Mouse (Mus musculus): ENCODE data around the gene 4933427D14Rik. TPM values are rescaled to one million over a fixed set of nuclear protein-coding genes. Genes with fewer than 3 reads are reported as not detected.

Gene 4933427D14Rik
- polyA plus RNA-seq, 1 experiment from 2014 or later = 26.2 TPM

GRCm38 (mm10) chr11:72120354-72120753, 86.9 kb downstream of the 4933427D14Rik start:
- no peak overlapping the region for H3K27ac ChIP-seq
- ATAC-seq = no peak
- H3K4me1 ChIP-seq = no peaks in the 10 kb centered on the region; the same call in 1 of the 2 replicates
- no peaks in the 10 kb centered on the region for H3K36me3 ChIP-seq (ENCODE audit: poor library complexity, severe bottlenecking)
- H3K9ac ChIP-seq = no peak overlapping the region
- 0 out of 2 replicates have a peak, but pooled peaks cover under 1% of the 10 kb centered on the region for H3K27me3 ChIP-seq
- no peaks in the 10 kb centered on the region for H3K9me3 ChIP-seq (replicated peaks)
- no peak overlapping the region for H3K4me3 ChIP-seq
- no peak overlapping the region for H3K4me2 ChIP-seq
- 93% methylated on average over 6 of the region's 6 CpGs for WGBS

- Histone ChIP-seq H3K27me3 (no peaks in the 10 kb centered on the region), H3K4me3 (no peak overlapping the region), H3K9ac (no peak overlapping the region), H3K9me3 (replicated peaks) (no peaks in the 10 kb centered on the region), H3K27ac (no peak overlapping the region), H3K36me3 (ENCODE audit: poor library complexity, severe bottlenecking) (no peaks in the 10 kb centered on the region), H3K4me2 (no peak overlapping the region), H3K4me1 (no peaks in the 10 kb centered on the region; the same call in 1 of the 2 replicates)
- WGBS = 85% methylated on average over 3 of the region's 3 CpGs
- ATAC-seq = no peak
Observed at GRCm38 (mm10) chr11:72118630-72119029, 88.6 kb downstream of the 4933427D14Rik start.

- no peak overlapping the region for H3K4me2 ChIP-seq
- no peaks in the 10 kb centered on the region for H3K9me3 ChIP-seq (replicated peaks)
- WGBS = 69% methylated on average over 4 of the region's 4 CpGs
- peaks cover 2% of the 10 kb centered on the region for H3K4me1 ChIP-seq
- H3K27me3 ChIP-seq = no peaks in the 10 kb centered on the region
- H3K36me3 ChIP-seq (ENCODE audit: poor library complexity, severe bottlenecking) = no peaks in the 10 kb centered on the region
- no peak overlapping the region for H3K9ac ChIP-seq
- H3K27ac ChIP-seq = no peak overlapping the region
- H3K4me3 ChIP-seq = no peak overlapping the region
- ATAC-seq = no peak
Observed at GRCm38 (mm10) chr11:72113296-72113695, 94.0 kb downstream of the 4933427D14Rik start.

- Histone ChIP-seq H3K27ac (no peak overlapping the region), H3K9ac (no peak overlapping the region), H3K4me1 (peaks cover 5% of the 10 kb centered on the region; the same call in 1 of the 2 replicates), H3K4me2 (no peak overlapping the region), H3K27me3 (no peaks in the 10 kb centered on the region), H3K4me3 (no peak overlapping the region), H3K9me3 (replicated peaks) (no peaks in the 10 kb centered on the region), H3K36me3 (ENCODE audit: poor library complexity, severe bottlenecking) (no peaks in the 10 kb centered on the region)
- WGBS = 64% methylated on average over 3 of the region's 3 CpGs
- ATAC-seq = no peak
Observed at GRCm38 (mm10) chr11:72110726-72111125, 96.5 kb downstream of the 4933427D14Rik start.

GRCm38 (mm10) chr11:72104223-72104622, 103.0 kb downstream of the 4933427D14Rik start:
- no peaks in the 10 kb centered on the region for H3K27me3 ChIP-seq
- no peaks in the 10 kb centered on the region for H3K36me3 ChIP-seq (ENCODE audit: poor library complexity, severe bottlenecking)
- H3K4me1 ChIP-seq = peaks cover 22% of the 10 kb centered on the region
- H3K9ac ChIP-seq = 0 out of 2 replicates have a peak overlapping the region, but pooled peaks have one; percentile 40
- H3K27ac ChIP-seq = peak overlapping the region; percentile 83
- WGBS = 43% methylated on average over 8 of the region's 8 CpGs
- no peak for ATAC-seq
- H3K4me3 ChIP-seq = no peak overlapping the region
- peak overlapping the region; percentile 39 for H3K4me2 ChIP-seq
- H3K9me3 ChIP-seq (replicated peaks) = no peaks in the 10 kb centered on the region

Other genes starting within 250 kb of the 4933427D14Rik start
- gene Aipl1, start 169.9 kb downstream of the 4933427D14Rik start, polyA plus RNA-seq (2015; fragmentation: Nextera tagmentation; extraction: Ambion mirVana) = 0.23 and 0.31 TPM in 2 replicates
- 155 and 171 TPM in 2 replicates for gene Pimreg, start 165.4 kb downstream of the 4933427D14Rik start, polyA plus RNA-seq (2015; fragmentation: Nextera tagmentation; extraction: Ambion mirVana)
- 0.63 and 0.65 TPM in 2 replicates for gene Pitpnm3, start 71.7 kb downstream of the 4933427D14Rik start, polyA plus RNA-seq (2015; fragmentation: Nextera tagmentation; extraction: Ambion mirVana)
- gene Gm43951, start 619 bp downstream of the 4933427D14Rik start, polyA plus RNA-seq (2015; fragmentation: Nextera tagmentation; extraction: Ambion mirVana) = 0.94 and 1.2 TPM in 2 replicates
- 152 and 157 TPM in 2 replicates for gene Txndc17, start 88 bp upstream of the 4933427D14Rik start, polyA plus RNA-seq (2015; fragmentation: Nextera tagmentation; extraction: Ambion mirVana)
- gene Med31, start 8.1 kb upstream of the 4933427D14Rik start, polyA plus RNA-seq (2015; fragmentation: Nextera tagmentation; extraction: Ambion mirVana) = 69.7 and 70.0 TPM in 2 replicates
- 0.12 and 0.26 TPM in 2 replicates for gene Slc13a5, start 59.8 kb upstream of the 4933427D14Rik start, polyA plus RNA-seq (2015; fragmentation: Nextera tagmentation; extraction: Ambion mirVana)
- gene Xaf1, start 94.2 kb upstream of the 4933427D14Rik start, polyA plus RNA-seq (2015; fragmentation: Nextera tagmentation; extraction: Ambion mirVana) = 0.98 and 1.8 TPM in 2 replicates
- not detected in 2 replicates for gene Fbxo39, start 107.0 kb upstream of the 4933427D14Rik start, polyA plus RNA-seq (2015; fragmentation: Nextera tagmentation; extraction: Ambion mirVana)
- 6.4 and 9.1 TPM in 2 replicates for gene Tekt1, start 155.0 kb upstream of the 4933427D14Rik start, polyA plus RNA-seq (2015; fragmentation: Nextera tagmentation; extraction: Ambion mirVana)
- 2.2 and 2.6 TPM in 2 replicates for gene Smtnl2, start 204.3 kb upstream of the 4933427D14Rik start, polyA plus RNA-seq (2015; fragmentation: Nextera tagmentation; extraction: Ambion mirVana)
- not detected in 2 replicates for gene Ggt6, start 228.1 kb upstream of the 4933427D14Rik start, polyA plus RNA-seq (2015; fragmentation: Nextera tagmentation; extraction: Ambion mirVana)
- 111 and 122 TPM in 2 replicates for gene Mybbp1a, start 233.9 kb upstream of the 4933427D14Rik start, polyA plus RNA-seq (2015; fragmentation: Nextera tagmentation; extraction: Ambion mirVana)

All from forebrain, embryonic 13.5 days (tissue).